Mouse (Mus musculus): ENCODE data around the gene Brinp3. TPM values are rescaled to one million over a fixed set of nuclear protein-coding genes. Genes with fewer than 3 reads are reported as not detected.
"Not testable (repeated sequence)": the region's sequence is repeated elsewhere in the genome, so short reads cannot be mapped to it uniquely, and the experiment has no call there.

Gene Brinp3
- polyA plus RNA-seq, 1 experiment from 2014 or later = not detected

DNA sequence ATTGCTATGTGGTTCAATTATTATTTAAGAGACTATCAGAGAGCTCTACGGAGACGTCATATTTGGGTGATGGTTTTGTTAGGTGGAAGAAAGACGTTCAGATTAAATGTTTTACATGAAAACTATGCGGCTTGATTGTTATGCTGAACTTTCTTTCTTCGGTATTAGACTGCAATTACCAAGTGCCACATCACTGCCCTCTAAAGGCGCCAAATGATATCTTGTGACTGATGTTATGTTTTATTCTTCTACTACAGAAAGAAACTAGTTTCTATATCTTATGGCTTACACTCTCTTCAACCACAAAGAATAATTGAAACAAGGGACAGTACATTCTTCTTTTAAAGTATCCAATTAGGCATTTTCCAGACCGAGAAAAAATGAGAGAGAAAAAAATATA is 89.6 kb downstream of the Brinp3 start:
- Histone ChIP-seq H3K4me3 (no peak overlapping the region), H3K9me3 (no peaks in the 10 kb centered on the region), H3K36me3 (no peaks in the 10 kb centered on the region), H3K4me1 (no peaks in the 10 kb centered on the region), H3K27me3 (ENCODE audit: insufficient read depth, poor library complexity, severe bottlenecking) (no peaks in the 10 kb centered on the region), H3K27ac (no peak overlapping the region)
- 73% methylated on average over 7 of the region's 7 CpGs for WGBS
- DNase-seq (ENCODE audit: low spot score) = no peak

DNA sequence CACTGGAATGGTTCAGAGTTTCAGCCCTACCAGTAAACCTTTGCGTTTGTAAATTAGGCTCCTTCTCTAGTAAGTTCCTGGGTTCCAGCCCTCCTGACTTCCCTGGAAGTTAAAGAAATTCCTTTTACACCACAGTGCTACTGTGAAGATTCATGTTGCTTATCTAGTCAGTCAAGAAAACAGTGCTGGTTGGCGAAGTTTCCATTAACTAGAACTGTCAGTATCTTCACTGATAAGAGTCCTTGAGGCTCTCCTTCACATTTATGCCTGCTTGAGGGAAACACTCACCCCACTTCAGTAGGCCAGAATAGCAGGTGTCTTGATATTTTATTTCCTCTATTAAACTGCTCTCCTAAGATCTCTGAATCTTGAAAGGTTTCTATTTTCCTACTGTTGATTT is 138.3 kb downstream of the Brinp3 start:
- Histone ChIP-seq H3K9me3 (no peaks in the 10 kb centered on the region), H3K27ac (no peak overlapping the region), H3K36me3 (no peaks in the 10 kb centered on the region), H3K4me3 (no peak overlapping the region), H3K27me3 (ENCODE audit: insufficient read depth, poor library complexity, severe bottlenecking) (no peaks in the 10 kb centered on the region), H3K4me1 (no peaks in the 10 kb centered on the region)
- no peak for DNase-seq (ENCODE audit: low spot score)
- WGBS = 31% methylated on average over 2 of the region's 2 CpGs

DNA sequence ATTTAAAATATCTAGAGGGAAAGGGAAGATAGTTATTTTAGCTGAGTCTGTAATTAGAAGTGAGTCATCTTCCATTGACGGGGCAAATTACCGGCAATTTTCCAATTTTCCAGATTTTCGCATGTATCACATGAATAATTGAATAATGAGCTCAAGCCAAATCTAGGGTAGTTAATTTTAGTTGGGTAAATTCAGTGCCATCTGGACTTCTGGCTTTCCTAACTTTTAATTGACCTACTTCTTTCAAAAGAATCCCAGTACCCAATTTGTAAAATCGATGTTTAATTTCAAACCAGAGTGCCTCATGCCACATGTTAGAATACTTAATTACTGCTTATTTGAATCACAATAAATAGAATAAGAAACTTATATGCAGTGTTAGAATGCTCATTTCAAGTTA is 162.7 kb downstream of the Brinp3 start:
- H3K27me3 ChIP-seq (ENCODE audit: insufficient read depth, poor library complexity, severe bottlenecking) = no peaks in the 10 kb centered on the region
- H3K4me1 ChIP-seq = no peaks in the 10 kb centered on the region
- H3K36me3 ChIP-seq = no peaks in the 10 kb centered on the region
- H3K4me3 ChIP-seq = no peak overlapping the region
- no peaks in the 10 kb centered on the region for H3K9me3 ChIP-seq
- WGBS = 81% methylated on average over 4 of the region's 4 CpGs
- no peak overlapping the region for H3K27ac ChIP-seq
- DNase-seq (ENCODE audit: low spot score) = no peak

DNA sequence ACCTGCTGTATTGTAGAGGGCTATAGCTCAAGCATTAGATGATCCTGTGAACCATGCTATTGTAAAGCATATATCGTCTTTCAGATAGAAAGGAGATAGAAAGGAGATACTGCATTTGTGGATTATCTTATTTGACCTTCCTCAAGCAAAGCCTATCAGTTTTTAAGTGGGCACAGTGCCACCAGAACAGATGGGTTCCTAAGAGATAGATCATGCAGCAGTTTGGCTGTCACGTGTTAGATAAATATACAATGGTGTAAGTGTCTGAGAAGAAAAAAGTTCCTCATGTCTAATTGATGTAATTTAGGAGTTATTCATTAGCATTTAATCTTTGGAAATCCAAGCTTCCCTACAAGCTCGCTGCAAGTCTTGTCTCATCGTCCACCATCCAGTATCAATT is 206.2 kb downstream of the Brinp3 start:
- Histone ChIP-seq H3K4me3 (no peak overlapping the region), H3K27ac (no peak overlapping the region), H3K9me3 (no peaks in the 10 kb centered on the region), H3K27me3 (ENCODE audit: insufficient read depth, poor library complexity, severe bottlenecking) (no peaks in the 10 kb centered on the region), H3K4me1 (no peaks in the 10 kb centered on the region), H3K36me3 (no peaks in the 10 kb centered on the region)
- WGBS = 71% methylated on average over 4 of the region's 4 CpGs
- no peak for DNase-seq (ENCODE audit: low spot score)

DNA sequence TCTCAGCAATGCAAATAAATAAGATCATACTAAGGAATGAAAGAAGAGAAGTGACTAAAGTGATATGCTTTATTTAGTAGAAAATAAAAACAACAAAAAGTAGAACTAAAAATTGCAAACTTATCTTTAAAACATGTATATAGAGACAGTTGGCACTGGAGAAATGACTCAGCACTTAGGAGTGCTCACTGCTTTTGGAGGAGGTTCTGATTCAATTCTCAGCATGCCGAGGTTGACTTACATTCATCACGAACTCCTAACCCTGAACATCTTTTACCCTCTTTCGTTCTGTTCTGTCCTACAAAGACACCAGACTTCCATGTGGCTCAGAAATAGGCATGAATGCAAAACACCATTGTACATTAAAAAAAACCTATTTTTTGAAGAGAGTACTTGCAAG is 225.0 kb downstream of the Brinp3 start:
- no peaks in the 10 kb centered on the region for H3K9me3 ChIP-seq
- no peak overlapping the region for H3K4me3 ChIP-seq
- no peaks in the 10 kb centered on the region for H3K27me3 ChIP-seq (ENCODE audit: insufficient read depth, poor library complexity, severe bottlenecking)
- no peak for DNase-seq (ENCODE audit: low spot score)
- no peak overlapping the region for H3K27ac ChIP-seq
- WGBS = 69% methylated on average over 3 of the region's 3 CpGs
- no peaks in the 10 kb centered on the region for H3K4me1 ChIP-seq
- no peaks in the 10 kb centered on the region for H3K36me3 ChIP-seq

DNA sequence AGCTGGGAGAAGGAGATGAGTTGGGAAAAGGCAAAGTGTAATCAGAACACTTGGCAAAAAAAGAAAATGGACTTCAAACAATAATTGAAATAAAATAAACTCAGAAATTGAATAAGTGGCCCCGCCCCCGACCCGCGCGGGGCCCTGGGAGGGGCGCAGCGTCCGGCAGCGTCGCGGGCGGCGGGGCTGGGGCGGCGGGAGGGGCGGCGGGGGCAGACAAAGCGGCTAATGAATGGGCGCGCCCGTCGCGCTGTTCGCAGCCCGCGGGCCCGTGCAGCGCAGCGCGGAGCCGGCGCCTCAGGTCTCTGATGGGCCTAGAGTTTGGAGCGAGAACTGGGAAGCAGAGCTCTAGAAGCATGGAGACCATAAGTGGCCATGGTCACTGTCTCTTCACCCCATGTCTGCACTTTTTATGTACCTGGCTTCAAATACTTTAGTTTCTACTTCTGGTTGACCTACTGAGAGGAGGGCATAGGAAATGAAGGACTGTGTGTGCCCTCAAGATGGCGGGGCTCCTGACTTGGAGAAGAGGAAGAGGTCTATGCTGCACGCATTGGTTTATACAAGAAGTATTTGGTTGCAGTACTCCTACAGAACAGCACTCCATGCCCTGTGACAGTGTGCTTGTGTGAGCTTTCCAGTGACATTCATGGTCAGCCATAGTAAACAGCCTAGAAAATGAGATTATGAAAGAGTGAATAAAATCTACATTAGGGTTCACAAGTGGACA is 230.4 kb downstream of the Brinp3 start:
- WGBS = 4% methylated on average over 35 of the region's 35 CpGs
- not testable (repeated sequence) for H3K27me3 ChIP-seq (ENCODE audit: insufficient read depth, poor library complexity, severe bottlenecking); DNase-seq (ENCODE audit: low spot score); H3K9me3 ChIP-seq; H3K36me3 ChIP-seq; H3K4me1 ChIP-seq; H3K27ac ChIP-seq
- peak overlapping the region; percentile 52 for H3K4me3 ChIP-seq

DNA sequence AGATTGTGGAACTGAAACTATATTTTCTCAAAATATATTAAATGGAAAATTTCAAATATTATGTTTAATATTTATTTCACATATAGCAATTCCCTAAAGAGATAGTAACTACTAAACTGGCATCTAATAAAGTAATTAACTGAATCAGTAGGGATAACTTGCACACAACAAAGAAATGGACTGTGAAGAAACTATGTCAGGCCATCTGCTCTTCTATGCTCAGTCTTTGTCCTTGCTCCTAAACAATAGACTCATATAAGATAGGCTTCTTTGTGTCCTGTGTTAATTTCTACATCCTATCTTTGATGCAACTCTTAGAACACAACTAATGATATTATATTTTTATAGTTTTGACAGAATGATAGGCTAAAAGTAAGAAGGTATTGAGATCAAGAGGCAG is 256.5 kb downstream of the Brinp3 start:
- H3K9me3 ChIP-seq = no peaks in the 10 kb centered on the region
- no peaks in the 10 kb centered on the region for H3K36me3 ChIP-seq
- H3K27me3 ChIP-seq (ENCODE audit: insufficient read depth, poor library complexity, severe bottlenecking) = no peaks in the 10 kb centered on the region
- no peak overlapping the region for H3K4me3 ChIP-seq
- no peak for DNase-seq (ENCODE audit: low spot score)
- no peak overlapping the region for H3K27ac ChIP-seq
- H3K4me1 ChIP-seq = no peaks in the 10 kb centered on the region

DNA sequence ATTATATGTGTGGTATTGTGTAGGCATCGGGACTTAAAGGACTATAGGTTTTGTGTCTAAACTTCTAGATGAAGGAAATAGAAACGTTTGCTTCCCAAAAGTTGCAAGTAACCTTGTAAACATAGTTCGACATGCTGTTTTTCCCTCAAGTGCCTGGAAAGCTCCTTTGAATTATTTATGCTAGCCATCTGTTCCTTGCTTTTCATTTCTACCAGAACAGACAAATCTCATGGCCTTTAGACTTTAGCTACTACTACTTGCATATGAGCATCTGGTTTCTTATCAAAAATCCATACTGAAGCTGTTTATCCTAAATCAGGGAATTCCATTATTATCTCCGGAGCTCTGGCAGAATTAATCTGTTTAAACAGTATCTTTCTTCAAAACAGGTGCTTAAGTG is 288.7 kb downstream of the Brinp3 start:
- Histone ChIP-seq H3K4me1 (no peaks in the 10 kb centered on the region), H3K9me3 (no peaks in the 10 kb centered on the region), H3K36me3 (no peaks in the 10 kb centered on the region), H3K27me3 (ENCODE audit: insufficient read depth, poor library complexity, severe bottlenecking) (no peaks in the 10 kb centered on the region), H3K27ac (no peak overlapping the region), H3K4me3 (no peak overlapping the region)
- DNase-seq (ENCODE audit: low spot score) = no peak
- 66% methylated on average over 4 of the region's 4 CpGs for WGBS

DNA sequence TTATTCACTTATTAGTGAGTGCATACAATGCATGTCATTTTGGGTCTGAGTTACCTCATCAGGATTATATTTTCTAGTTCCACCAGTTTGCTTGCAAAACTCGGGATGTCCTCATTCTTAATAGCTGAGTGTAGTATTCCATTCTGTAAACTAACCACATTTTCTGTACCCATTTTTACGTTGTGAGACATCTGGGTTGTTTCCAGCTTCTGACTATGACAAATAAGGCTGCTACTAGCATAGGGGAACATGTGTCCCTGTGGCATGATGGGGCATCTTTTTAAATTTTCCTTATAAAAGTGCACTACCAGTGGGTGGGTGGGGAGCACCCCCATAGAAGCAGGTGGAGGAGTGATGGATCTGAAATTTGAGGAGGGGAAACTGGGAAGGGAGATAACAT is 292.7 kb downstream of the Brinp3 start:
- DNase-seq (ENCODE audit: low spot score) = no peak
- H3K36me3 ChIP-seq = no peaks in the 10 kb centered on the region
- no peaks in the 10 kb centered on the region for H3K4me1 ChIP-seq
- H3K4me3 ChIP-seq = no peak overlapping the region
- H3K27ac ChIP-seq = no peak overlapping the region
- no peaks in the 10 kb centered on the region for H3K27me3 ChIP-seq (ENCODE audit: insufficient read depth, poor library complexity, severe bottlenecking)
- H3K9me3 ChIP-seq = no peaks in the 10 kb centered on the region
- WGBS = 71% methylated on average over 2 of the region's 2 CpGs

DNA sequence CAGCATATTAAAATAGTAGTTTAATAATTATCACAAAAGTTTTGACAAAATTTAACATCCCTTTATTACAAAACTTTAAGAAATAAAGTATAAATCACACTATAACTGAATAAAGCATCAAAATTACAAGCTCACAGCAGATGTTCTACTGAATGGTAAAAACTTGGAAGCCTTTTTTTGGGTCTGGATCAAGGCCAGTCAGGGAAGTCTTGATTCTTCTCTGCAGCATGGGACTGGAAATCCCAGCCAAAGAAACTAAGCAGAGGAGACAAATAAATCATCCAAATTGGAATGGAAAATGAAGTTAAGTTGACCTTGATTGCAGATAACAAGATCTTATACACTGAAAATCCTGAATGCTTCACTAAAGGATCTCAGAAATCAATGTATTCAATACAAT is 298.3 kb downstream of the Brinp3 start:
- H3K4me3 ChIP-seq = no peak overlapping the region
- no peak overlapping the region for H3K27ac ChIP-seq
- no peak for DNase-seq (ENCODE audit: low spot score)

DNA sequence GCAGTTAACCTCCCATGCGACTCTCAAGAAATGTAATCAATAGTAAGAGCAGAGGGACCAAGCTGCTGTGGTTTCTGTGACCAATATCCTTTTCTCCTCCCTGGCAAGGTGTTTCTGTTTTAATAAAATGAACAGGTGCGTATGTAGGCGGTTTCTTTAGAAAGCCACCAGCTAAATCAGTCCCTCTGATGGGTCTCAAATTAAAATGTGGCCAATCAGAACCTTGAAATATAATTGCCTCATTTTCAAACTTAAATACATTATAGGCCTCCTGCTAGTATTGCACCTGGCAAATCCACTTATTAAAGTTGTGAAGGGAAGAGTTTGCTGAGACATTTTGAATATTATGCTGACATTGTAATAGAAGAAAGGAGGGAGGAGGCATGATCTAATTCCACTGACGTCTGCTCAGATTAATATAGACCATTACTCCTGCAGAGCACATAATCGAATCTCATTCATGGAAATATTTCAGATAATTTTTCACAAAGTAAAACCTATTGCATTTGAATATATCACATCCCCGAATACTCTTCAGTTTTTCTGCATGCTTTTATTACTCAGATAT is 305.5 kb downstream of the Brinp3 start:
- H3K36me3 ChIP-seq = no peaks in the 10 kb centered on the region
- H3K4me1 ChIP-seq = no peaks in the 10 kb centered on the region
- 78% methylated on average over 6 of the region's 6 CpGs for WGBS
- H3K9me3 ChIP-seq = no peaks in the 10 kb centered on the region
- no peak overlapping the region for H3K27ac ChIP-seq
- DNase-seq (ENCODE audit: low spot score) = no peak
- H3K27me3 ChIP-seq (ENCODE audit: insufficient read depth, poor library complexity, severe bottlenecking) = no peaks in the 10 kb centered on the region
- H3K4me3 ChIP-seq = no peak overlapping the region

More for the DNA sequence above, 298.3 kb downstream of the Brinp3 start:
- H3K36me3 ChIP-seq = no peaks in the 10 kb centered on the region
- no peaks in the 10 kb centered on the region for H3K27me3 ChIP-seq (ENCODE audit: insufficient read depth, poor library complexity, severe bottlenecking)
- H3K4me1 ChIP-seq = no peaks in the 10 kb centered on the region
- no peaks in the 10 kb centered on the region for H3K9me3 ChIP-seq

DNA sequence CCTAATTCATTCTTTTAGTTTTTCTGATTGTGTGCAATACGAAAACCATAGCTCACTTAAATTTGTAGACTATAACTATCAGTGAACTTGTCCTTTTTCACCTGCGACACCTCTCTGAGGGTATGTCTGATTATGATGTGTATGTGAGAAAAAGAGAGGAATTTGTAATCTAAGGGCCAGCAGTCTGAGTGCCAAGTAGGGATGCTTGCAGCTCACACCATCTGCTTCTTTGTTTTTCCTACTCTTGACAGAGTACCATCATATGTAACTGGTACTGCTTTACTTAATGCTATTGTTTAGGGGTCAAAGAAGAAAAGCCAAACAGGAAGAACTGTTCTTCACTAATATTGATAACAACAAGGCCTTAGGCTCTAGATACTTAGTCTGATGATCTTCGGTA is 307.3 kb downstream of the Brinp3 start:
- Histone ChIP-seq H3K27me3 (ENCODE audit: insufficient read depth, poor library complexity, severe bottlenecking) (no peaks in the 10 kb centered on the region), H3K4me3 (no peak overlapping the region), H3K27ac (no peak overlapping the region), H3K4me1 (no peaks in the 10 kb centered on the region), H3K36me3 (no peaks in the 10 kb centered on the region), H3K9me3 (no peaks in the 10 kb centered on the region)
- WGBS = 91% methylated on average over 3 of the region's 3 CpGs
- DNase-seq (ENCODE audit: low spot score) = no peak

DNA sequence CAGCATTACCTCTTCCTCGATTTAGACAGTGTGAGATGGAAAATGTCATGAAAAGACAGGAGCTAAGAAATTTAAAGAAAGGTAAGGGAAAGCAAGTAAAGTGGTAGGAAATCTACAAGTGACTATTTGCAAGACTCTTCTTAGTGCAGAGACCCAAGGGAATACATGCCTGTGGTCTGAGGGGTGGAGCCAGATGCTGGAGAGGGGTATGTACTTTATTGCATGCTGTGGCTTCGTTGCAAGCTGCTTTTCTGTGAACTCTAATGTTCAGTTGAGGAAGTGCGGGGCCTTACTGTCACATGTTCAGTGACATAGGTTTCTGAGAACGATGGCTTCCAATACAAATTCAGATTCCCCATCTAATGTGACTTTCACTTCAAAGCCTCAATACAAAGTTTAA is 313.2 kb downstream of the Brinp3 start:
- WGBS = 78% methylated on average over 4 of the region's 4 CpGs
- no peaks in the 10 kb centered on the region for H3K4me1 ChIP-seq
- H3K27me3 ChIP-seq (ENCODE audit: insufficient read depth, poor library complexity, severe bottlenecking) = no peaks in the 10 kb centered on the region
- H3K4me3 ChIP-seq = no peak overlapping the region
- no peaks in the 10 kb centered on the region for H3K9me3 ChIP-seq
- no peak overlapping the region for H3K27ac ChIP-seq
- H3K36me3 ChIP-seq = no peaks in the 10 kb centered on the region
- DNase-seq (ENCODE audit: low spot score) = no peak

DNA sequence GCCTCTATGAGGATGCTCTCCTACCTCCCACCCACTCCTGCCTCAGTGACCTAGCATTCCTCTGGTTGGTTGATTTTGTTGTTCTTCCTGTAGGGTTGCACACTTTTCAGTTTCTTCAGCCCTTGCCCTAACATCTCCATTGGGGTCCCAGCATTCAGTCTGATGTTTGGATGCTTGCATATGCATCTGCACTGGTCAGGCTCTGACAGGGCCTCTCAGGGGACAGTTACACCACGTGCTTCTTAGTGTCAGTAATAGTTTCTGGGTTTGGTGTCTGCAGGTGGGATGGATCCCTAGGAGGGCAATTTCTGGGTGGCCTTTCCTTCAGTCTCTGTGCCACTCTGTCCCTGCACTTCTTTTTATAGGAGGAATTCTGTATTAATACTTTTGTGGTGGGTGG is 339.3 kb downstream of the Brinp3 start:
- no peaks in the 10 kb centered on the region for H3K9me3 ChIP-seq
- 17% methylated on average over 1 of the region's 1 CpGs for WGBS
- H3K4me1 ChIP-seq = no peaks in the 10 kb centered on the region
- H3K4me3 ChIP-seq = no peak overlapping the region
- no peak for DNase-seq (ENCODE audit: low spot score)
- no peak overlapping the region for H3K27ac ChIP-seq
- H3K36me3 ChIP-seq = no peaks in the 10 kb centered on the region
- no peaks in the 10 kb centered on the region for H3K27me3 ChIP-seq (ENCODE audit: insufficient read depth, poor library complexity, severe bottlenecking)

All from heart, embryonic 10.5 days (tissue).